Mouse (Mus musculus): ENCODE data around the gene Prrt1.

Prrt1 gene

GRCm38 (mm10) chr17:34674524-34675204, 45.3 kb downstream of the Prrt1 start:
- no peak for DNase-seq

- DNase-seq: no peak
Measured at GRCm38 (mm10) chr17:34675205-34676092, 46.1 kb downstream of the Prrt1 start.

GRCm38 (mm10) chr17:34676093-34676460, 46.7 kb downstream of the Prrt1 start:
- DNase-seq: no peak

GRCm38 (mm10) chr17:34676671-34677070, 47.3 kb downstream of the Prrt1 start:
- no peak for DNase-seq

GRCm38 (mm10) chr17:34680191-34680590, 50.9 kb downstream of the Prrt1 start:
- no peak for DNase-seq

GRCm38 (mm10) chr17:34680621-34681020, 51.3 kb downstream of the Prrt1 start:
- DNase-seq: no peak

- no peak for DNase-seq
Measured at GRCm38 (mm10) chr17:34681132-34681571, 51.8 kb downstream of the Prrt1 start.

- no peak for DNase-seq
Measured at GRCm38 (mm10) chr17:34681881-34682536, 52.7 kb downstream of the Prrt1 start.

Data from thymus, postnatal 4 days (tissue).